In genomic region chr13:112624622-112625021, GRCm38 (mm10) we compare ENCODE assay signal across 31 mouse cellular contexts. TPM values are rescaled to one million over a fixed set of nuclear protein-coding genes. Genes with fewer than 3 reads are reported as not detected.
DNase-seq lines count a peak whose midpoint lies in the region; ATAC-seq and TF ChIP-seq lines count a peak whose summit lies in the region.
"Had no signal": no experiment of that assay in that cellular context is flagged by ENCODE, and none has a peak within 500 bp of the region (broad histone marks: within the 10 kb centered on the region; RNA-seq: fewer than 3 reads in every experiment).

No protein-coding gene starts in this region.

- no peaks in the 10 kb centered on the region for H3K4me1 ChIP-seq in intestine, postnatal 0 days (replicated peaks; ENCODE audit: control insufficient read depth, insufficient read depth, low read length)
- H3K4me1 ChIP-seq: embryonic facial prominence, embryonic 10.5 days; embryonic facial prominence, embryonic 13.5 days; forebrain, embryonic 12.5 days; forebrain, embryonic 15.5 days; heart, embryonic 12.5 days; heart, embryonic 15.5 days had no signal

- no peak overlapping the region for H3K4me2 ChIP-seq in intestine, postnatal 0 days (replicated peaks; ENCODE audit: low read depth)
- H3K4me2 ChIP-seq: embryonic facial prominence, embryonic 13.5 days; forebrain, embryonic 12.5 days; forebrain, embryonic 15.5 days; heart, embryonic 12.5 days; heart, embryonic 15.5 days; hindbrain, embryonic 14.5 days had no signal

- H3K36me3 ChIP-seq in splenic B cell, adult 2 months (ENCODE audit: control insufficient read depth, insufficient read depth, low read length, poor library complexity, severe bottlenecking), result no peaks in the 10 kb centered on the region
- no peaks in the 10 kb centered on the region for H3K36me3 ChIP-seq in intestine, postnatal 0 days (ENCODE audit: control insufficient read depth, insufficient read depth)
- H3K36me3 ChIP-seq: embryonic facial prominence, embryonic 10.5 days; embryonic facial prominence, embryonic 13.5 days; forebrain, embryonic 12.5 days; forebrain, embryonic 15.5 days; heart, embryonic 12.5 days; heart, embryonic 15.5 days had no signal

- H3K4me3 ChIP-seq in intestine, postnatal 0 days (ENCODE audit: low read depth, low read length), result no peak overlapping the region
- H3K4me3 ChIP-seq: embryonic facial prominence, embryonic 10.5 days; embryonic facial prominence, embryonic 13.5 days; erythroblast, embryonic 14.5 days; forebrain, embryonic 12.5 days; forebrain, embryonic 15.5 days; heart, embryonic 12.5 days; heart, embryonic 15.5 days had no signal

- no peak overlapping the region for H3K9ac ChIP-seq in intestine, postnatal 0 days (ENCODE audit: low read depth, low read length)
- H3K9ac ChIP-seq: embryonic facial prominence, embryonic 13.5 days; forebrain, embryonic 12.5 days; forebrain, embryonic 15.5 days; heart, embryonic 12.5 days; heart, embryonic 15.5 days; hindbrain, embryonic 14.5 days had no signal

- 0 out of 2 replicates have a peak, but pooled peaks have one; percentile 58 for ATAC-seq in common myeloid progenitor, adult 5-6 weeks (replicated peaks; ENCODE audit: low read depth, poor library complexity, severe bottlenecking)
- ATAC-seq in megakaryocyte, adult 5-6 weeks (ENCODE audit: poor library complexity, severe bottlenecking), result peak; percentile 94
- ATAC-seq in intestine, postnatal 0 days, result no peak
- ATAC-seq: activated CD4-positive, CD25-positive, alpha-beta regulatory T cell, adult 4 months; forebrain, embryonic 15.5 days; hindbrain, postnatal 0 days; inflammation-experienced regulatory T-cells, adult 6 months had no signal

- DNase-seq in A20 (ENCODE audit: low read depth, low spot score), result peak; percentile 67
- peak; percentile 48 for DNase-seq in splenic B cell, adult 2 months (ENCODE audit: low read depth, low spot score)
- no peak for DNase-seq in gastrocnemius, postnatal 14 days
- DNase-seq in cerebellum, postnatal 25 days, result no peak
- DNase-seq: adrenal gland, adult 8-10 months; adrenal gland, postnatal 36 days; B cell, adult 2 months; cerebellum, adult 18-20 months; cerebellum, adult 9-10 months; cerebellum, postnatal 14 days; embryo, embryonic 11 days; gastrocnemius, postnatal 36 days; heart, adult 18-20 months; heart, postnatal 10 days; heart, postnatal 36 days had no signal

- H3K27ac ChIP-seq in intestine, postnatal 0 days (ENCODE audit: low read depth, low read length), result no peak overlapping the region
- H3K27ac ChIP-seq: embryonic facial prominence, embryonic 10.5 days; embryonic facial prominence, embryonic 13.5 days; forebrain, embryonic 12.5 days; forebrain, embryonic 15.5 days; heart, embryonic 15.5 days; hindbrain, embryonic 14.5 days; hindbrain, postnatal 0 days had no signal

- no peak for TF ChIP-seq CTCF in intestine, postnatal 0 days (IDR thresholded peaks at IDR 0.05; ENCODE audit: low read depth)

- WGBS in intestine, postnatal 0 days, result 65% methylated on average over 3 of the region's 3 CpGs

- intact Hi-C loops in gastrocnemius, postnatal 14 days (cut with DNase I; ENCODE audit: low total_unique reads), result no loop called here

- no peaks in the 10 kb centered on the region for H3K9me3 ChIP-seq in intestine, postnatal 0 days (ENCODE audit: control insufficient read depth)
- H3K9me3 ChIP-seq: embryonic facial prominence, embryonic 10.5 days; embryonic facial prominence, embryonic 13.5 days; forebrain, embryonic 12.5 days; forebrain, embryonic 15.5 days; heart, embryonic 12.5 days; heart, embryonic 15.5 days had no signal

- H3K27me3 ChIP-seq in splenic B cell, adult 2 months (ENCODE audit: control insufficient read depth, insufficient read depth, low read length, poor library complexity, severe bottlenecking), result no peaks in the 10 kb centered on the region
- H3K27me3 ChIP-seq in intestine, postnatal 0 days (replicated peaks; ENCODE audit: control insufficient read depth, insufficient read depth, low read length), result no peaks in the 10 kb centered on the region
- H3K27me3 ChIP-seq: forebrain, embryonic 12.5 days; forebrain, embryonic 15.5 days; heart, embryonic 12.5 days; heart, embryonic 15.5 days had no signal

RNA-seq across cellular contexts. Expression of gene Ddx4, which starts 27.7 kb away (rescaled TPM):
- 1.3 and 3.7 TPM in 2 replicates for total RNA-seq in common myeloid progenitor, adult 5-6 weeks (2017)
- 0.39 TPM in 1 of 2 replicates, not detected in the other for total RNA-seq in megakaryocyte, adult 5-6 weeks (2015)
- 0.29 TPM in 1 of 2 replicates, not detected in the other for total RNA-seq in megakaryocyte, adult 5-6 weeks (2017)
- total RNA-seq in gastrocnemius, postnatal 14 days (2021), result not detected
- 0.16 and 0.25 TPM in 2 replicates for polyA plus RNA-seq in intestine, postnatal 0 days (2015; fragmentation: Nextera tagmentation; extraction: Ambion mirVana)
- total RNA-seq: gastrocnemius, adult 8-10 months; gastrocnemius, postnatal 36 days had no signal
- polyA plus RNA-seq: activated CD4-positive, CD25-positive, alpha-beta regulatory T cell, adult 4 months; erythroblast, embryonic 14.5 days; inflammation-experienced regulatory T-cells, adult 6 months had no signal

RNA-seq across cellular contexts. Expression of gene Il31ra, which starts 30.5 kb away (rescaled TPM):
- total RNA-seq in common myeloid progenitor, adult 5-6 weeks (2017), result 7.0 and 9.2 TPM in 2 replicates
- 2.7 and 3.0 TPM in 2 replicates for total RNA-seq in megakaryocyte, adult 5-6 weeks (2015)
- 4.0 and 4.3 TPM in 2 replicates for total RNA-seq in megakaryocyte, adult 5-6 weeks (2017)
- total RNA-seq in gastrocnemius, postnatal 14 days (2021), result under 1 TPM; 0.10 to 0.16 TPM
- polyA plus RNA-seq in intestine, postnatal 0 days (2015; fragmentation: Nextera tagmentation; extraction: Ambion mirVana), result 0.14 and 0.22 TPM in 2 replicates
- total RNA-seq: gastrocnemius, postnatal 36 days; heart, adult 18-20 months; heart, postnatal 36 days; hindbrain, postnatal 0 days had no signal
- polyA plus RNA-seq: embryonic facial prominence, embryonic 10.5 days; erythroblast, embryonic 14.5 days; hindbrain, embryonic 11.5 days; hindbrain, postnatal 0 days had no signal

RNA-seq across cellular contexts. Expression of gene Slc38a9, which starts 35.9 kb away (rescaled TPM):
- total RNA-seq in common myeloid progenitor, adult 5-6 weeks (2017), result 29.5 and 43.1 TPM in 2 replicates
- 26.5 and 29.0 TPM in 2 replicates for total RNA-seq in megakaryocyte, adult 5-6 weeks (2015)
- total RNA-seq in megakaryocyte, adult 5-6 weeks (2017), result 18.0 and 24.0 TPM in 2 replicates
- 1 to 10 TPM; 4.1 to 6.2 TPM for total RNA-seq in gastrocnemius, postnatal 14 days (2021)
- polyA plus RNA-seq in intestine, postnatal 0 days (2015; fragmentation: Nextera tagmentation; extraction: Ambion mirVana), result 6.6 and 9.7 TPM in 2 replicates

Comparison
In these comparisons a context has a peak if more than half of its experiments do, and no peak if none do; other contexts are left out.
1. DNase-seq: peak in A20 (single experiment) and splenic B cell, adult 2 months (single experiment); none in gastrocnemius, postnatal 14 days (single experiment) and cerebellum, postnatal 25 days (0 of 2).